Mouse (Mus musculus): ENCODE results near the gene Micall1. TPM values are rescaled to one million over a fixed set of nuclear protein-coding genes. Genes with fewer than 3 reads are reported as not detected.

The Micall1 gene
- polyA plus RNA-seq, 1 experiment from 2014 or later = 12.2 TPM

DNA sequence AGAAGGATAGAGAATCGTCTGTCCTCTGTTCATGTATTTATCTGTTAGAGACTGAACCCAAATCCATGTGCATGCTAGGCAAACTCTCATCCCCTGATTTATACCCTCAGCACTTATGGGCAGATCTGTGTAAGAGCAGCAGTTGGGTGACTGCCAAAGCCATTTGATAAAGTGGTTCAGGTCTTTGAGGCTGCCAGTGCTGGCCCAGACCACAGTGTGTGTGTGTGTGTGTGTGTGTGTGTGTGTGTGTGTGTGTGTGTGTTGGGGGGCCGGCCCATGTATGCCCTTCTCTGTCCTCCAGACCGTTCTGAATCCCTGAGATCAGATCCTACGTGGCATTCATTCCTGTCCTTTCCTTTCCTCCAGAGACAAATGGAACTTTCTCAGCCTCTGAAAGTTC is 3.1 kb downstream of the Micall1 start:
- Histone ChIP-seq H3K4me2 (no peak overlapping the region), H3K9ac (replicated peaks) (no peak overlapping the region), H3K4me1 (replicated peaks) (peaks cover 36% of the 10 kb centered on the region), H3K9me3 (no peaks in the 10 kb centered on the region), H3K27me3 (peaks cover 8% of the 10 kb centered on the region), H3K4me3 (replicated peaks) (no peak overlapping the region), H3K27ac (no peak overlapping the region), H3K36me3 (peaks cover 44% of the 10 kb centered on the region)
- no peak for ATAC-seq (ENCODE audit: insufficient number of reproducible peaks, insufficient read depth, low FRiP score, low TSS enrichment, low read depth)
- 91% methylated on average over 4 of the region's 4 CpGs for WGBS

DNA sequence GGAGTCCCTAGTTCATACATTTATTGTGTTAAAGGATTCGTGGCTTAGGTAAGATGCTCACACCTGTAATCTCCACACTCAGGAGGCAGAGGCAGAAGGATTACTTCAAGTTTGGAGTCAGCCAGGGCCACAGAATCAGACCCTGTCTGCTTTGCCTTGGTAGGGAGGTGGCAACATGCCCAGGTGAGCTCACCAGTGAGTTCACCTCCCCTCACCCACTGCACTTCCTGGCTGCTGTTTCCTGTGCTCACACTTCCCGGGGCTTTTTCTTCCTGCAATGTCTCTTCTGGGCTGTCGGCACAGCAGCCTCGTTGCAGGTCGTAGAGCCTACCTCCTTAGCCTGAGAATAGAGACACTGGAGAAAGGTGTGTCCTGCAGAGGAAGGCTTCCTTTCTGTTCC is 6.6 kb downstream of the Micall1 start:
- 58% methylated on average over 5 of the region's 5 CpGs for WGBS

DNA sequence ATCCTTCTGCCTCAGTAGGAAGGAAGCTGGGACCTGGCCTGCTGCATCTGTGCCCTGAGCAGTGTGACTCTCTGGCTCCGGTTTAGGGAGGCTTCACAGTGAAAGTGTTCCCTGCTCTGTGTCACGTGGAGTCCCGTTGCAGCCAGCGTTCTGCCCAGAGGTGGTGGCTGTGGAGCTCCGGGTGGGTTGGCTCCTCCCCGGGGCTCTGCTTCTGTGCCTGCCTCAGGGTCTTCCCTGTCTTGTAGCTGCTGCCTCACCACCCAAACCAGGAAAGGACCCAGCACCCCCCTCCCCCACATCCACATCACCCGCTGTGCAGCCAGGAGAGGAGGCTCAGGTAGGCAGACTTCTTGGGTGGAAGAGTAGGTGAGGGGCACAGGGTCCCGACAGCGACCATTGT is 10.8 kb downstream of the Micall1 start:
- no peak overlapping the region for H3K4me3 ChIP-seq (replicated peaks)
- H3K27me3 ChIP-seq = no peaks in the 10 kb centered on the region
- WGBS = 80% methylated on average over 9 of the region's 9 CpGs
- H3K27ac ChIP-seq = no peak overlapping the region
- H3K9me3 ChIP-seq = no peaks in the 10 kb centered on the region
- H3K4me1 ChIP-seq (replicated peaks) = 0 out of 2 replicates have a peak, but pooled peaks cover 3% of the 10 kb centered on the region
- H3K4me2 ChIP-seq = no peak overlapping the region
- ATAC-seq (ENCODE audit: insufficient number of reproducible peaks, insufficient read depth, low FRiP score, low TSS enrichment, low read depth) = no peak
- H3K36me3 ChIP-seq = peaks cover 98% of the 10 kb centered on the region
- no peak overlapping the region for H3K9ac ChIP-seq (replicated peaks)

More for the DNA sequence above, 6.6 kb downstream of the Micall1 start:
- peaks cover 16% of the 10 kb centered on the region for H3K4me1 ChIP-seq (replicated peaks)
- no peak for ATAC-seq (ENCODE audit: insufficient number of reproducible peaks, insufficient read depth, low FRiP score, low TSS enrichment, low read depth)
- no peak overlapping the region for H3K4me3 ChIP-seq (replicated peaks)
- H3K4me2 ChIP-seq = no peak overlapping the region
- peaks cover 79% of the 10 kb centered on the region for H3K36me3 ChIP-seq
- H3K9ac ChIP-seq (replicated peaks) = peak overlapping the region; percentile 23; the same call in 1 of the 2 replicates
- H3K27me3 ChIP-seq = peaks cover 4% of the 10 kb centered on the region; the same call in 1 of the 2 replicates
- H3K9me3 ChIP-seq = no peaks in the 10 kb centered on the region
- 0 out of 2 replicates have a peak overlapping the region, but pooled peaks have one; percentile 23 for H3K27ac ChIP-seq

DNA sequence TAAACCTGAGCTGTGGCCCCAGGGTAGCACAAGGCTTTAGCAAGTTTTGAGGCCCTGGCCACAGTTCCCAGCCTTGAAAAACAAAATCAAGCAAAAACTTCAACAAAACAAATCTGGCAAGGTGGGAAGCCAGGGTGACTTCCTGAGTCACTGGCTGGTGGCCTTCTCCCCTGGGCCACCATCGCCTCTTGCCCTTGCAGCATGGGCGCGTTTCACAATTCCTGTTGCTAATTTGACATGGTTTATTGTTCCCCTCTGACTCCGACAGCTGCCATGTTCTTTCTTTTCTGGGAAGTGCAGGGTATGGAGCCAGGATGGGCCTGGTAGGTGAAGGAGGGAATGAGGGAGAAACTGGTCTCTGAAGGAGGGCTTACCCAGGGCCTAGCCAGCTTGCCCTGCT is 13.4 kb downstream of the Micall1 start:
- H3K9me3 ChIP-seq = no peaks in the 10 kb centered on the region
- peaks cover 98% of the 10 kb centered on the region for H3K36me3 ChIP-seq
- WGBS = 68% methylated on average over 4 of the region's 4 CpGs
- no peak overlapping the region for H3K4me2 ChIP-seq
- H3K9ac ChIP-seq (replicated peaks) = no peak overlapping the region
- H3K27ac ChIP-seq = no peak overlapping the region
- no peak overlapping the region for H3K4me3 ChIP-seq (replicated peaks)
- 0 out of 2 replicates have a peak, but pooled peaks cover 3% of the 10 kb centered on the region for H3K4me1 ChIP-seq (replicated peaks)
- no peaks in the 10 kb centered on the region for H3K27me3 ChIP-seq
- no peak for ATAC-seq (ENCODE audit: insufficient number of reproducible peaks, insufficient read depth, low FRiP score, low TSS enrichment, low read depth)

DNA sequence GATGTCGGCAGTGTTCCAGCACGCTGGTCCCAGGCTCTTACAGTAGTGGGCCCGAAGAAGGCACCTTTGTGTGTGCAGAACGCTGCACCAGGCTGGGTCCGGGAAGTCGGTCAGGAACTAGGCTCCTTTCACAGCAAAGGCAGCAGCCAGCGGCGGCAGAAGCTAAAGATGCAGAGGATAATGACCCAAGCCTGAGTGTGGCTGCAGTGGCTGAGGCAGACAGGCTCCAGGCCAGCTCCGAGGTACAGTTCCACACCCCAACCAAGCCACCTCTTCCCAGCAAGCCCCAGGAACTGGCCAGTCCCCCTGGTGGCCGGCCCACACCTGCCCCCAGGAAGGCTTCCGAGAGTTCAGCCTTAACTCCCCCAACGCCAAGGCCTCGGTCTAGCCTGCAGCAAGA is 13.8 kb downstream of the Micall1 start:
- Histone ChIP-seq H3K4me3 (replicated peaks) (no peak overlapping the region), H3K9me3 (no peaks in the 10 kb centered on the region), H3K36me3 (peaks cover 98% of the 10 kb centered on the region), H3K4me2 (no peak overlapping the region), H3K4me1 (replicated peaks) (0 out of 2 replicates have a peak, but pooled peaks cover 3% of the 10 kb centered on the region), H3K9ac (replicated peaks) (no peak overlapping the region), H3K27me3 (no peaks in the 10 kb centered on the region), H3K27ac (no peak overlapping the region)
- 79% methylated on average over 13 of the region's 13 CpGs for WGBS
- ATAC-seq (ENCODE audit: insufficient number of reproducible peaks, insufficient read depth, low FRiP score, low TSS enrichment, low read depth) = no peak

DNA sequence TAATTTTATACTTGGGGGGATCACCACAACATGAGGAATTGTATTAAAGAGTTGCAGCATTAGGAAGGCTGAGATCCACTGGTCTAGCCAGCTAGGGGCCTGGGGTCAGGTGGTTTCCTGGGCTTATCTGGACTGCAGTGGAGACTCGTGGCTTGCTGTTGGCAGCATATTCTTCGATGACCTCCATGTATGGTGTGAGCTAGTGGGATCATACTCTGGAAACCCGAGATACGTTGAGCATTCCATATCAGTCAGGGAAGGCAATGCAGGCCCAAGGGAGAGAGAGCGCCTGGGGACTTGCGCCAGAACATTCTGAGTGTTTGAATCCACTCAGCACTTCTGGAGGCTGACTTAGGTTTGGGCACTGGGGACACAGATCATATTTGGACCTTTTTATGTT is 15.1 kb downstream of the Micall1 start:
- Histone ChIP-seq H3K4me1 (replicated peaks) (0 out of 2 replicates have a peak, but pooled peaks cover 3% of the 10 kb centered on the region), H3K36me3 (peaks cover 98% of the 10 kb centered on the region), H3K27me3 (no peaks in the 10 kb centered on the region), H3K4me3 (replicated peaks) (no peak overlapping the region), H3K27ac (no peak overlapping the region), H3K4me2 (no peak overlapping the region), H3K9ac (replicated peaks) (no peak overlapping the region), H3K9me3 (peaks cover 6% of the 10 kb centered on the region; the same call in 1 of the 2 replicates)
- ATAC-seq (ENCODE audit: insufficient number of reproducible peaks, insufficient read depth, low FRiP score, low TSS enrichment, low read depth) = no peak
- 86% methylated on average over 6 of the region's 6 CpGs for WGBS

DNA sequence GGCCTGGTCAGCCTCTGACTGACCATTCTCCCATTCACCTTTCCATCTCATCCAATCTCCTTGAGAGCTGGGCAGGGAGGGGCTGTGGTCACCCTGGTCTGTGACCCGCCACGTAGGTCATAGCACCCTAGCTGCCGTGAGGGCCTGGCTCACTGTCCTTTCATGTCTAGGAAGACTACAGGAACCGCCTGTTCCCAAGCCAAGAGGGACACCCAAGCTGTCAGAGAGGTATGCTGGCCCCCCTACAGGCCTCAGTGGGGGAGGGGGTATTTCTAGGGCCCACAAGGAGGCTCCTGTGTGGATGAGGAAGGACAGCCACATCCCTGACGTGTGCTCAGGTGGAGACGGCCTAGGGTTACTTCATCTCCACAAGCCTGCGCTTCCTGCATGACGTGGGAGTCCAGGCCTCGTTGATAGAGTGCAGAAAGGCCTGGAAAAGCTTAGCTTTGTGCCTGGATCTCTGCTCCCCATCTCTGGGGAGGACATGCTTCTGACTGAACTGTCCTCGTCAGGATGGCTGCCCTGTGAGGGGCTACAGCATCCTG is 15.7 kb downstream of the Micall1 start:
- 80% methylated on average over 10 of the region's 10 CpGs for WGBS
- Histone ChIP-seq H3K4me1 (replicated peaks) (0 out of 2 replicates have a peak, but pooled peaks cover 3% of the 10 kb centered on the region), H3K9me3 (peaks cover 6% of the 10 kb centered on the region; the same call in 1 of the 2 replicates), H3K27ac (no peak overlapping the region), H3K4me2 (no peak overlapping the region), H3K36me3 (peaks cover 96% of the 10 kb centered on the region), H3K4me3 (replicated peaks) (no peak overlapping the region), H3K9ac (replicated peaks) (no peak overlapping the region), H3K27me3 (no peaks in the 10 kb centered on the region)
- no peak for ATAC-seq (ENCODE audit: insufficient number of reproducible peaks, insufficient read depth, low FRiP score, low TSS enrichment, low read depth)

DNA sequence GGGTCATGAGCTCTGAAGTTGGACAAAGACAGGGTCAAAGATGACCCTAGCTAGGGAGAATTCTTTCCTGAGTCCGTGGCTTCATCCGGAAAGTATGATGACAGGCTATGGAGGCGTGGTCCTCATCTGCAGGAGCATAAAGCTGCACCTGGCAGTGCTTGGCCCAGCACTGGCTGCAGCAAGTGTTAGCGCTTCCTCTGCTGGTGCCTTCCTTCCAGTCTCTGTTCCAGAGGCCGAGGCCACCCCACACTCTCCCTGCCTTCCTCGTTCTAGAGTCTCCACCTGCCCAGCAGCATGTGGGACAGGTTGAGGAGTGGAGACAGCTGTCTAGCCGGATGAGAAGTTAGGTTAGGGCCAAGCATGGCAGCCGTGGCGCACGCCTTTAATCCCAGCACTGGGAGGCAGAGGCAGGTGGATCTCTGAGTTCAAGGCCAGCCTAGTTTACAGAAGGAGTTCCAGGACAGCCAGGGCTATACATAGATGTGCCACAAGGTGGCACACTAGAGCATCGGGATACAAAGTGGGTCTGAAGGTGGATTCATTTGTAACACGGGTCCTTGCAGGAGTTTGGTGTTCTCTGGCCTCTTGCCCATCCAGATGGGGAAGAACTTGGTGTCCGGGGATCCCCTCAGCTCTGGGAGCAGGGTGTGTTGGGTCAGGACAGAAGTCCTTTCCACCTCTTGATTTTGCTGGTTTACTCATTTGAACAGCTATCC is 17.7 kb downstream of the Micall1 start:
- Histone ChIP-seq H3K4me1 (replicated peaks) (0 out of 2 replicates have a peak, but pooled peaks cover 3% of the 10 kb centered on the region), H3K36me3 (peaks cover 96% of the 10 kb centered on the region), H3K9ac (replicated peaks) (no peak overlapping the region), H3K4me3 (replicated peaks) (no peak overlapping the region), H3K27me3 (no peaks in the 10 kb centered on the region), H3K9me3 (peaks cover 6% of the 10 kb centered on the region; the same call in 1 of the 2 replicates), H3K4me2 (no peak overlapping the region), H3K27ac (no peak overlapping the region)
- no peak for ATAC-seq (ENCODE audit: insufficient number of reproducible peaks, insufficient read depth, low FRiP score, low TSS enrichment, low read depth)
- 83% methylated on average over 13 of the region's 13 CpGs for WGBS

DNA sequence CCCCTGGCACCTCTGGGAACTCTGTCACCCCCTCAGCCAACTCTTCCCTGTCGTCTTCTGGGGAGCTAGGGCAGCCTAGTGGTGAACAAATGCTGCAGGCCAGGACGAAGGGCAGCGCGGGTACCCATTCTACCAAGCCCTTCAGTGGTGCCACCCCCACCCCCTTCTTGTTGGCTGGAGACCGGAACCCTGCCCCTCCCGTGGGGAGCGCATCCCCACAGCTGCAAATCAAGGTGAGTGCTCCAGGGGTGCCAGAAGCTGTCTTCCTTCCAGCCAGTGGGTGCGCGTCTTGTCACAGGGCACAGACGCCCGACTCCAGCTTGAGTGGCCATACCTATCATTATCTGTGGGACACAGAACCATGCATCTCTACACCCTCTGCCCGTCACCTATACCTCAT is 18.4 kb downstream of the Micall1 start:
- peaks cover 96% of the 10 kb centered on the region for H3K36me3 ChIP-seq
- no peak overlapping the region for H3K9ac ChIP-seq (replicated peaks)
- peaks cover 6% of the 10 kb centered on the region; the same call in 1 of the 2 replicates for H3K9me3 ChIP-seq
- 0 out of 2 replicates have a peak, but pooled peaks cover 3% of the 10 kb centered on the region for H3K4me1 ChIP-seq (replicated peaks)
- H3K4me2 ChIP-seq = no peak overlapping the region
- H3K27ac ChIP-seq = no peak overlapping the region
- WGBS = 93% methylated on average over 12 of the region's 12 CpGs
- no peaks in the 10 kb centered on the region for H3K27me3 ChIP-seq
- no peak overlapping the region for H3K4me3 ChIP-seq (replicated peaks)
- no peak for ATAC-seq (ENCODE audit: insufficient number of reproducible peaks, insufficient read depth, low FRiP score, low TSS enrichment, low read depth)

DNA sequence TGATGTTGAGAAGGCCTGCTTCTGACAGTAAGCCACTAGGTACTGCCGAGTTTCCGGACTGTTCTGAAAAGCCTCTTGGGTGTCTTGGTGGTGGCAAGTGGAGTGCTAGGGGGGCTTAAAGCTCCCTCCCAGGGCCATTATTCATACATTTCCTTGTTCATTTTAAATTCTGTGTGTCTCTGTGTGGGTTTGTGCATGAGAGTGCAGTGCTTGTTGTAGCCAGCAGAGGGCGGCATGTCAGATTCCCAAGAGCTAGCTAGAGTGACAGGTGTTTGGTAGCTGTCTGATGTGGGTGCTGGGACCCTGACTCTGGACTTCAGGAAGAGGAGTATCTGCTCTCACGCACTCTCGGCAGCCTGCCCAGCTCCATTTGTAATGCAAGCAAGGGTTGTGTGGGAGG is 19.5 kb downstream of the Micall1 start:
- peaks cover 96% of the 10 kb centered on the region for H3K36me3 ChIP-seq

DNA sequence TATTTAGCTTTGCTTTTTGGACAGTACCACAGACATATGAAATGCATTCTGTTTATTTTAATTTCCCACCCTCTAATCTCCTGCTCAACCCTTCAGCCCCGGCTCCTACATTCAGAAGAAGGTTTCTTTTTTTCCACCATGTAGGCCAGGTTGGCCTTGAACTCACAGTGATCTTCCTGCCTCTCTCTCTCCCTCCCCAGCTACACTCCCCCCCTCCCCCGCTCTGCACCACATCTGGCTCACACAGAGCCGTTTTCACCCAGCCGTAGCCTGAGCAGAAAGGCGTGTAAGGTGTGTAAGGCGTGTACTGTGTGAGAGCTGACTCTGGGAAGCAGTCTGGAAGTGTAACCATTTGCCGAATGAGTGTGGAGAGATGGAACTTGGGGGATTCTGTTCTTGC is 20.6 kb downstream of the Micall1 start:
- Histone ChIP-seq H3K9ac (replicated peaks) (no peak overlapping the region), H3K4me3 (replicated peaks) (no peak overlapping the region), H3K27me3 (no peaks in the 10 kb centered on the region), H3K27ac (no peak overlapping the region), H3K36me3 (peaks cover 98% of the 10 kb centered on the region), H3K4me2 (no peak overlapping the region), H3K4me1 (replicated peaks) (no peaks in the 10 kb centered on the region), H3K9me3 (peaks cover 6% of the 10 kb centered on the region; the same call in 1 of the 2 replicates)
- no peak for ATAC-seq (ENCODE audit: insufficient number of reproducible peaks, insufficient read depth, low FRiP score, low TSS enrichment, low read depth)
- 81% methylated on average over 7 of the region's 7 CpGs for WGBS

More for the DNA sequence above, 19.5 kb downstream of the Micall1 start:
- ATAC-seq (ENCODE audit: insufficient number of reproducible peaks, insufficient read depth, low FRiP score, low TSS enrichment, low read depth) = no peak
- H3K27ac ChIP-seq = no peak overlapping the region
- no peak overlapping the region for H3K4me2 ChIP-seq
- no peak overlapping the region for H3K9ac ChIP-seq (replicated peaks)
- no peak overlapping the region for H3K4me3 ChIP-seq (replicated peaks)
- 90% methylated on average over 5 of the region's 5 CpGs for WGBS
- peaks cover 6% of the 10 kb centered on the region; the same call in 1 of the 2 replicates for H3K9me3 ChIP-seq
- H3K4me1 ChIP-seq (replicated peaks) = no peaks in the 10 kb centered on the region
- H3K27me3 ChIP-seq = no peaks in the 10 kb centered on the region
